Mouse (Mus musculus): ENCODE measurements around the gene Hsdl1. TPM values are rescaled to one million over a fixed set of nuclear protein-coding genes. Genes with fewer than 3 reads are reported as not detected.

Gene Hsdl1
- polyA plus RNA-seq (2015; fragmentation: Nextera tagmentation; extraction: Ambion mirVana), result 30.0 and 31.1 TPM in 2 replicates

- peak within 1 kb of the TSS; percentile 91 for H3K4me2 ChIP-seq (replicated peaks)
- no peaks in the 10 kb centered on the region for H3K36me3 ChIP-seq
- H3K27ac ChIP-seq (replicated peaks), result 0 out of 2 replicates have a peak within 1 kb of the TSS, but pooled peaks have one; percentile 24
- peak; percentile 78 for ATAC-seq (ENCODE audit: insufficient number of reproducible peaks, low FRiP score, low TSS enrichment, low read depth)
- WGBS, result under 1% methylated on average over 97 of the region's 97 CpGs
- peak within 1 kb of the TSS; percentile 69 for H3K4me3 ChIP-seq (replicated peaks)
- peaks cover 17% of the 10 kb centered on the region for H3K4me1 ChIP-seq
- no peaks in the 10 kb centered on the region for H3K9me3 ChIP-seq (replicated peaks)
- peaks cover 24% of the 10 kb centered on the region for H3K27me3 ChIP-seq
- peak within 1 kb of the TSS; percentile 35 for H3K9ac ChIP-seq
Observed at GRCm38 (mm10) chr8:119574437-119575365, at the start of gene Hsdl1, which contains the start of gene Dnaaf1. Gene Hsdl1, minus strand, starts transcription at chr8:119575183. Gene Dnaaf1, plus strand, starts transcription at chr8:119575235.

- Histone ChIP-seq H3K27ac (replicated peaks) (no peak overlapping the region), H3K4me2 (replicated peaks) (no peak overlapping the region), H3K9ac (no peak overlapping the region), H3K36me3 (no peaks in the 10 kb centered on the region), H3K9me3 (replicated peaks) (no peaks in the 10 kb centered on the region), H3K27me3 (no peaks in the 10 kb centered on the region), H3K4me1 (0 out of 2 replicates have a peak, but pooled peaks cover 5% of the 10 kb centered on the region), H3K4me3 (replicated peaks) (no peak overlapping the region)
- 75% methylated on average over 1 of the region's 1 CpGs for WGBS
- no peak for ATAC-seq (ENCODE audit: insufficient number of reproducible peaks, low FRiP score, low TSS enrichment, low read depth)
Observed at GRCm38 (mm10) chr8:119623744-119624143, 48.8 kb upstream of the Hsdl1 start.

GRCm38 (mm10) chr8:119623061-119623460, 48.1 kb upstream of the Hsdl1 start:
- WGBS, result 82% methylated on average over 8 of the region's 8 CpGs
- Histone ChIP-seq H3K4me3 (replicated peaks) (no peak overlapping the region), H3K27ac (replicated peaks) (no peak overlapping the region), H3K36me3 (no peaks in the 10 kb centered on the region), H3K4me1 (0 out of 2 replicates have a peak, but pooled peaks cover 5% of the 10 kb centered on the region), H3K9me3 (replicated peaks) (no peaks in the 10 kb centered on the region), H3K27me3 (no peaks in the 10 kb centered on the region), H3K9ac (no peak overlapping the region), H3K4me2 (replicated peaks) (no peak overlapping the region)
- ATAC-seq (ENCODE audit: insufficient number of reproducible peaks, low FRiP score, low TSS enrichment, low read depth), result no peak

- no peak overlapping the region for H3K4me2 ChIP-seq (replicated peaks)
- H3K9me3 ChIP-seq (replicated peaks), result no peaks in the 10 kb centered on the region
- 27% methylated on average over 4 of the region's 4 CpGs for WGBS
- no peak overlapping the region for H3K4me3 ChIP-seq (replicated peaks)
- H3K27ac ChIP-seq (replicated peaks), result no peak overlapping the region
- 0 out of 2 replicates have a peak, but pooled peaks cover under 1% of the 10 kb centered on the region for H3K4me1 ChIP-seq
- ATAC-seq (ENCODE audit: insufficient number of reproducible peaks, low FRiP score, low TSS enrichment, low read depth), result no peak
- H3K9ac ChIP-seq, result no peak overlapping the region
- no peaks in the 10 kb centered on the region for H3K36me3 ChIP-seq
- H3K27me3 ChIP-seq, result no peaks in the 10 kb centered on the region
Observed at GRCm38 (mm10) chr8:119622555-119622954, 47.6 kb upstream of the Hsdl1 start.

- no peaks in the 10 kb centered on the region for H3K36me3 ChIP-seq
- ATAC-seq (ENCODE audit: insufficient number of reproducible peaks, low FRiP score, low TSS enrichment, low read depth), result no peak
- 81% methylated on average over 14 of the region's 14 CpGs for WGBS
- H3K9me3 ChIP-seq (replicated peaks), result no peaks in the 10 kb centered on the region
- H3K9ac ChIP-seq, result no peak overlapping the region
- no peaks in the 10 kb centered on the region for H3K27me3 ChIP-seq
- no peak overlapping the region for H3K4me3 ChIP-seq (replicated peaks)
- H3K4me2 ChIP-seq (replicated peaks), result no peak overlapping the region
- H3K27ac ChIP-seq (replicated peaks), result no peak overlapping the region
- H3K4me1 ChIP-seq, result no peaks in the 10 kb centered on the region
Observed at GRCm38 (mm10) chr8:119620848-119621465, 46.0 kb upstream of the Hsdl1 start.

GRCm38 (mm10) chr8:119620116-119620840, 45.3 kb upstream of the Hsdl1 start:
- Histone ChIP-seq H3K4me1 (no peaks in the 10 kb centered on the region), H3K36me3 (no peaks in the 10 kb centered on the region), H3K27ac (replicated peaks) (no peak overlapping the region), H3K9ac (no peak overlapping the region), H3K9me3 (replicated peaks) (no peaks in the 10 kb centered on the region), H3K27me3 (no peaks in the 10 kb centered on the region), H3K4me2 (replicated peaks) (no peak overlapping the region), H3K4me3 (replicated peaks) (no peak overlapping the region)
- no peak for ATAC-seq (ENCODE audit: insufficient number of reproducible peaks, low FRiP score, low TSS enrichment, low read depth)
- 58% methylated on average over 6 of the region's 6 CpGs for WGBS

DNA sequence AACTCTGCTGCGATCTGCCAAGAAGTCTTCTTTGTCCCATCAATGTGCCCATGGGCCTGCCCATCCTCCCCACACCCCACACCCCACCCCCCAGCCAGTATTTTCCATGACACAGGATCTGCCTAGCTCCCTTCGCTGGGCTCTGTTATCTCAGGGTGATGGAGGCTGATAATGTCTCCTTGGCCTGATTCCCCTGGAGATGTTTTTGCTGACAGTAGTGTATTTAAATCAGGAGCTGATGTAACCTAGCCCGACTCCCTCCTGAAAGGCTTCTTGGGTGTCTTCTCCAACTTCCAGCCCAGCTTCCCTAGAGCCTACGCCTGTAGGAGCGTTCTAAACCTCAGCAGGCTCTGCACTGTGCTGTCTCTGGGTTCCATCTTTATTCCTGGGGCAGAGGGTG, 43.9 kb upstream of the Hsdl1 start:
- WGBS, result 69% methylated on average over 5 of the region's 5 CpGs
- no peaks in the 10 kb centered on the region for H3K4me1 ChIP-seq
- H3K9me3 ChIP-seq (replicated peaks), result no peaks in the 10 kb centered on the region
- H3K9ac ChIP-seq, result no peak overlapping the region
- no peak for ATAC-seq (ENCODE audit: insufficient number of reproducible peaks, low FRiP score, low TSS enrichment, low read depth)
- no peak overlapping the region for H3K4me3 ChIP-seq (replicated peaks)
- no peaks in the 10 kb centered on the region for H3K36me3 ChIP-seq
- no peak overlapping the region for H3K4me2 ChIP-seq (replicated peaks)
- no peak overlapping the region for H3K27ac ChIP-seq (replicated peaks)
- peaks cover 5% of the 10 kb centered on the region; the same call in 1 of the 2 replicates for H3K27me3 ChIP-seq

- Histone ChIP-seq H3K4me2 (replicated peaks) (no peak overlapping the region), H3K4me1 (no peaks in the 10 kb centered on the region), H3K9me3 (replicated peaks) (no peaks in the 10 kb centered on the region), H3K4me3 (replicated peaks) (no peak overlapping the region), H3K27me3 (peaks cover 5% of the 10 kb centered on the region; the same call in 1 of the 2 replicates), H3K9ac (no peak overlapping the region), H3K27ac (replicated peaks) (no peak overlapping the region), H3K36me3 (no peaks in the 10 kb centered on the region)
- no peak for ATAC-seq (ENCODE audit: insufficient number of reproducible peaks, low FRiP score, low TSS enrichment, low read depth)
- 87% methylated on average over 5 of the region's 5 CpGs for WGBS
Observed at GRCm38 (mm10) chr8:119617586-119617985, 42.6 kb upstream of the Hsdl1 start.

- Histone ChIP-seq H3K9me3 (replicated peaks) (no peaks in the 10 kb centered on the region), H3K4me2 (replicated peaks) (no peak overlapping the region), H3K9ac (no peak overlapping the region), H3K4me3 (replicated peaks) (no peak overlapping the region), H3K4me1 (no peaks in the 10 kb centered on the region), H3K27me3 (peaks cover 5% of the 10 kb centered on the region; the same call in 1 of the 2 replicates), H3K36me3 (no peaks in the 10 kb centered on the region), H3K27ac (replicated peaks) (no peak overlapping the region)
- 89% methylated on average over 4 of the region's 4 CpGs for whole genome bisulfite sequencing
- no peak for ATAC-seq (ENCODE audit: insufficient number of reproducible peaks, low FRiP score, low TSS enrichment, low read depth)
Observed at GRCm38 (mm10) chr8:119616811-119617210, 41.8 kb upstream of the Hsdl1 start.

DNA sequence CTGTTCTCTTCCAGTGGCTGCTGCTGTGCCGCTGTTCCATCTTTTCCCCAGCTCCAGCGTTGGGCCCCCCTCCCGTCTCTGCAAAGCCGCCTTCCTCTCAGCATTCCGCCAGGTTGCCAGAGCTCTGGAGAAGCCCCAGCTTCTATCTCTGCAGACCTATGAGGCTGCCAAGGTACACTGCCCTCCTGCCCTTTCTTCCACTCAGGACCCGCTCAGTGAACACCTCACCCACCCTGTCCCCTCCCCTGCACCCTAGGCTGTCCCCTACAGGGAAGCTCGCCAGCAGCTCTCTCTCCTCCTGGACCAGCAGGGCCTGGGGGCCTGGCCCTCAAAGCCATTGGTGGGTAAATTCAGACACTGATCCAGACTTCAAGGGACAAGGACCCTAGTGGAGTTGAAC, 41.4 kb upstream of the Hsdl1 start:
- Histone ChIP-seq H3K9me3 (replicated peaks) (no peaks in the 10 kb centered on the region), H3K36me3 (no peaks in the 10 kb centered on the region), H3K4me1 (no peaks in the 10 kb centered on the region), H3K4me2 (replicated peaks) (no peak overlapping the region), H3K27ac (replicated peaks) (no peak overlapping the region), H3K9ac (no peak overlapping the region), H3K4me3 (replicated peaks) (no peak overlapping the region), H3K27me3 (peaks cover 5% of the 10 kb centered on the region; the same call in 1 of the 2 replicates)
- ATAC-seq (ENCODE audit: insufficient number of reproducible peaks, low FRiP score, low TSS enrichment, low read depth), result no peak
- 65% methylated on average over 7 of the region's 7 CpGs for WGBS

GRCm38 (mm10) chr8:119615096-119615495, 40.1 kb upstream of the Hsdl1 start:
- WGBS, result 68% methylated on average over 14 of the region's 14 CpGs
- H3K9me3 ChIP-seq (replicated peaks), result no peaks in the 10 kb centered on the region
- H3K27me3 ChIP-seq, result peaks cover 5% of the 10 kb centered on the region; the same call in 1 of the 2 replicates
- ATAC-seq (ENCODE audit: insufficient number of reproducible peaks, low FRiP score, low TSS enrichment, low read depth), result no peak
- H3K27ac ChIP-seq (replicated peaks), result no peak overlapping the region
- no peak overlapping the region for H3K9ac ChIP-seq
- H3K36me3 ChIP-seq, result no peaks in the 10 kb centered on the region
- H3K4me3 ChIP-seq (replicated peaks), result no peak overlapping the region
- no peaks in the 10 kb centered on the region for H3K4me1 ChIP-seq
- no peak overlapping the region for H3K4me2 ChIP-seq (replicated peaks)

Measured in embryonic facial prominence, embryonic 15.5 days (tissue).